12 mouse cellular contexts compared by ENCODE assay signal in the genomic region with DNA sequence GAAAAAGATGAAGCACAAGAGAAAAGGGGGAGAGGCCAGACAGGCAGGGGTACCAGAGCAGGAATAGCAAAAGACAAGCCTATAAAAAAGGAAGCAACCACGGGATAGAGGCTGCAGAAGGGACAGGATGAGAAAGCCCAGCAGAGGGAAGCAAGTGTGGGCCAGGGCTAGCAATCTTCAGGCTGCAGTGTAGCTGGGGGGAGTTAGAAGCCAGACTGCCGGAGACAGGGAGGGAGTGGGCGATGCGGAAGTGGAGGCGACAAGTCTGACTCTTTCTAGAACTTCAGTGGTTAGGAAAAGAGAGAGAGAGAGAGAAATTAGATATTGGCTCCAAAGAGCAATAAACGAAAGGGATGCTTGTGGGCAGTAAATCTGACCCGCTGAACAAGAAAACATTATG.
A peak's percentile ranks its signal among the peaks of the same experiment; 100 is the strongest.
DNase-seq lines count a peak whose midpoint lies in the region; ATAC-seq and TF ChIP-seq lines count a peak whose summit lies in the region.
"Had no signal": no experiment of that assay in that cellular context is flagged by ENCODE, and none has a peak within 500 bp of the region (broad histone marks: within the 10 kb centered on the region; RNA-seq: fewer than 3 reads in every experiment).

No protein-coding gene starts in this region.

- 0 out of 2 replicates have a peak, but pooled peaks cover 4% of the 10 kb centered on the region for H3K4me1 ChIP-seq in heart, embryonic 12.5 days (replicated peaks)
- no peaks in the 10 kb centered on the region for H3K4me1 ChIP-seq in heart, adult 2 months (ENCODE audit: control insufficient read depth, insufficient read depth, low read length)
- H3K4me1 ChIP-seq: midbrain, embryonic 13.5 days had no signal

- no peaks in the 10 kb centered on the region for H3K9me3 ChIP-seq in heart, embryonic 12.5 days (replicated peaks)
- H3K9me3 ChIP-seq: heart, embryonic 10.5 days; midbrain, embryonic 13.5 days had no signal

- no peak for ATAC-seq in heart, embryonic 12.5 days (ENCODE audit: insufficient number of reproducible peaks, low FRiP score)
- ATAC-seq: hindbrain, postnatal 0 days; midbrain, embryonic 13.5 days had no signal

- peak; percentile 8 to 9 for DNase-seq in heart, postnatal 10 days
- DNase-seq in lung, postnatal 10 days = peak; percentile 16
- no peak for DNase-seq in lung, postnatal 14 days
- DNase-seq in frontal cortex, postnatal 36 days (ENCODE audit: low spot score in 2 of 2) = peak; percentile 51 to 63
- no peak for DNase-seq in heart, adult 2 months
- DNase-seq in heart, postnatal 4 days = no peak
- DNase-seq: adrenal gland, adult 8-10 months had no signal

- no peak overlapping the region for H3K27ac ChIP-seq in heart, embryonic 12.5 days (ENCODE audit: poor library complexity, severe bottlenecking)
- no peak overlapping the region for H3K27ac ChIP-seq in heart, adult 2 months
- H3K27ac ChIP-seq: heart, embryonic 10.5 days; hindbrain, postnatal 0 days; midbrain, embryonic 13.5 days had no signal

- no peak for TF ChIP-seq POLR2A in myocyte (IDR thresholded peaks at IDR 0.05; ENCODE audit: insufficient read length, low read depth)
- TF ChIP-seq POLR2A in heart, adult 2 months (IDR thresholded peaks at IDR 0.05; ENCODE audit: insufficient read depth, low read depth, low read length) = no peak

- H3K36me3 ChIP-seq in heart, embryonic 12.5 days = no peaks in the 10 kb centered on the region
- no peaks in the 10 kb centered on the region for H3K36me3 ChIP-seq in myocyte (ENCODE audit: control insufficient read depth, insufficient read depth)
- no peaks in the 10 kb centered on the region for H3K36me3 ChIP-seq in heart, adult 2 months (ENCODE audit: control insufficient read depth, insufficient read depth, low read length)
- H3K36me3 ChIP-seq: heart, embryonic 10.5 days; midbrain, embryonic 13.5 days had no signal

- no peak overlapping the region for H3K4me3 ChIP-seq in heart, embryonic 12.5 days
- H3K4me3 ChIP-seq in myocyte = no peak overlapping the region
- H3K4me3 ChIP-seq in heart, adult 2 months = no peak overlapping the region
- H3K4me3 ChIP-seq: heart, embryonic 10.5 days; midbrain, embryonic 13.5 days had no signal

- no peaks in the 10 kb centered on the region for H3K27me3 ChIP-seq in heart, embryonic 12.5 days (replicated peaks)
- H3K27me3 ChIP-seq in myocyte (ENCODE audit: control insufficient read depth, insufficient read depth, insufficient read length) = no peaks in the 10 kb centered on the region
- H3K27me3 ChIP-seq in heart, adult 2 months (ENCODE audit: control insufficient read depth, insufficient read depth, low read length) = no peaks in the 10 kb centered on the region

- no peak overlapping the region for H3K4me2 ChIP-seq in heart, embryonic 12.5 days
- peak overlapping the region; percentile 32 for H3K4me2 ChIP-seq in myocyte (ENCODE audit: low read depth)
- H3K4me2 ChIP-seq: midbrain, embryonic 13.5 days had no signal

- WGBS in heart, embryonic 12.5 days = 36% methylated on average over 7 of the region's 7 CpGs
- WGBS in heart, adult 2 months = 41% methylated on average over 7 of the region's 7 CpGs

- no peak overlapping the region for H3ac ChIP-seq in myocyte (ENCODE audit: control insufficient read depth, insufficient read length)

- intact Hi-C loops in heart, postnatal 10 days (cut with DNase I) = no loop called here
- intact Hi-C loops in heart, adult 2 months (cut with DNase I) = no loop called here

- H3K79me2 ChIP-seq in myocyte (ENCODE audit: control insufficient read depth, insufficient read depth) = peaks cover 51% of the 10 kb centered on the region
- H3K79me2 ChIP-seq in heart, adult 2 months (replicated peaks; ENCODE audit: control insufficient read depth, insufficient read depth, low read length) = no peaks in the 10 kb centered on the region

- TF ChIP-seq EP300 in heart, adult 2 months (IDR thresholded peaks at IDR 0.05; ENCODE audit: insufficient read depth, low read depth, low read length) = no peak

- H3K9ac ChIP-seq in heart, embryonic 12.5 days = no peak overlapping the region
- no peak overlapping the region for H3K9ac ChIP-seq in heart, adult 2 months (ENCODE audit: low read depth, low read length)
- H3K9ac ChIP-seq: midbrain, embryonic 13.5 days had no signal

- no peak for TF ChIP-seq CTCF in heart, adult 2 months (IDR thresholded peaks at IDR 0.05)

TF ChIP-seq in myocyte, 11 proteins besides CTCF, POLR2A, EP300 and RAD21:
- TF ChIP-seq MYOD1 (IDR thresholded peaks at IDR 0.05; ENCODE audit: control insufficient read depth in 1 of 3, insufficient read length in 2 of 3, low read depth in 2 of 3) = no peak
- TF ChIP-seq POLR2AphosphoS2 (IDR thresholded peaks at IDR 0.05; ENCODE audit: insufficient read length, low read depth) = no peak
- TF ChIP-seq TCF3 (IDR thresholded peaks at IDR 0.05; ENCODE audit: insufficient read length, low read depth) = no peak
- no peak for TF ChIP-seq SRF (IDR thresholded peaks at IDR 0.05; ENCODE audit: control insufficient read depth, insufficient read length, low read depth)
- no peak for TF ChIP-seq MYOG (IDR thresholded peaks at IDR 0.05; ENCODE audit: control insufficient read depth in 1 of 3, insufficient read depth in 1 of 3, insufficient read length in 2 of 3, low read depth in 2 of 3)
- TF ChIP-seq E2F4 (IDR thresholded peaks at IDR 0.05; ENCODE audit: insufficient read depth) = no peak
- no peak for TF ChIP-seq USF1 (IDR thresholded peaks at IDR 0.05; ENCODE audit: low read depth)
- no peak for TF ChIP-seq CEBPB (IDR thresholded peaks at IDR 0.05; ENCODE audit: insufficient read depth, poor library complexity, severe bottlenecking)
- no peak for TF ChIP-seq MAX (IDR thresholded peaks at IDR 0.05; ENCODE audit: low read depth)
- TF ChIP-seq TCF12 (IDR thresholded peaks at IDR 0.05; ENCODE audit: insufficient read depth, poor library complexity, severe bottlenecking) = no peak
- TF ChIP-seq REST (IDR thresholded peaks at IDR 0.05; ENCODE audit: insufficient read depth, insufficient read length) = no peak

Comparison
In these comparisons a context has a peak if more than half of its experiments do, and no peak if none do; other contexts are left out.
1. DNase-seq: peak in heart, postnatal 10 days (2 of 2), lung, postnatal 10 days (single experiment) and frontal cortex, postnatal 36 days (2 of 2); none in lung, postnatal 14 days (single experiment), heart, adult 2 months (0 of 2) and heart, postnatal 4 days (single experiment).